Comparison of ENCODE assay signal across 9 mouse cellular contexts in genomic region chr7:135537948-135538741, GRCm38 (mm10). TPM values are rescaled to one million over a fixed set of nuclear protein-coding genes. Genes with fewer than 3 reads are reported as not detected.
A peak's percentile ranks its signal among the peaks of the same experiment; 100 is the strongest.
DNase-seq lines count a peak whose midpoint lies in the region; TF ChIP-seq lines count a peak whose summit lies in the region.
"Had no signal": no experiment of that assay in that cellular context is flagged by ENCODE, and none has a peak within 500 bp of the region (broad histone marks: within the 10 kb centered on the region; RNA-seq: fewer than 3 reads in every experiment).

No protein-coding gene starts in this region.

- no peak for TF ChIP-seq POLR2A in myocyte (IDR thresholded peaks at IDR 0.05; ENCODE audit: insufficient read length, low read depth)

- H3K36me3 ChIP-seq in myocyte (ENCODE audit: control insufficient read depth, insufficient read depth), result no peaks in the 10 kb centered on the region

- peak overlapping the region; percentile 52 for H3ac ChIP-seq in myocyte (ENCODE audit: control insufficient read depth, insufficient read length)

- peak overlapping the region; percentile 77 for H3K4me2 ChIP-seq in myocyte (ENCODE audit: low read depth)

- peak; percentile 16 for DNase-seq in retina, embryonic 14.5 days (ENCODE audit: low spot score)
- DNase-seq in retina, postnatal 1 day, result no peak
- DNase-seq in cerebellum, postnatal 14 days, result peak; percentile 75 to 81
- peak; percentile 48 for DNase-seq in gastrocnemius, postnatal 14 days
- DNase-seq in kidney, adult 9 months, result peak; percentile 26
- peak; percentile 14 for DNase-seq in liver
- peak; percentile 35 for DNase-seq in urinary bladder, postnatal 25 days (ENCODE audit: low spot score)

- no peaks in the 10 kb centered on the region for H3K79me2 ChIP-seq in myocyte (ENCODE audit: control insufficient read depth, insufficient read depth)

- intact Hi-C loops in gastrocnemius, postnatal 14 days (cut with DNase I; ENCODE audit: low total_unique reads), result loop anchor here (2.0 to 10.0 kb wide), 2 partner anchors 89 to 197 kb away; no protein-coding TSS in a partner anchor

- H3K27me3 ChIP-seq in myocyte (ENCODE audit: control insufficient read depth, insufficient read depth, insufficient read length), result no peaks in the 10 kb centered on the region

- no peak overlapping the region for H3K4me3 ChIP-seq in myocyte

TF ChIP-seq in myocyte, 11 proteins besides CTCF, POLR2A, EP300 and RAD21:
- no peak for TF ChIP-seq E2F4 (IDR thresholded peaks at IDR 0.05; ENCODE audit: insufficient read depth)
- no peak for TF ChIP-seq SRF (IDR thresholded peaks at IDR 0.05; ENCODE audit: control insufficient read depth, insufficient read length, low read depth)
- TF ChIP-seq TCF3 (IDR thresholded peaks at IDR 0.05; ENCODE audit: insufficient read length, low read depth), result no peak
- no peak for TF ChIP-seq POLR2AphosphoS2 (IDR thresholded peaks at IDR 0.05; ENCODE audit: insufficient read length, low read depth)
- no peak for TF ChIP-seq USF1 (IDR thresholded peaks at IDR 0.05; ENCODE audit: low read depth)
- TF ChIP-seq CEBPB (IDR thresholded peaks at IDR 0.05; ENCODE audit: insufficient read depth, poor library complexity, severe bottlenecking), result no peak
- TF ChIP-seq MAX (IDR thresholded peaks at IDR 0.05; ENCODE audit: low read depth), result no peak
- no peak for TF ChIP-seq REST (IDR thresholded peaks at IDR 0.05; ENCODE audit: insufficient read depth, insufficient read length)

RNA-seq across cellular contexts. Expression of gene Ptpre, which starts 0.9 kb away (rescaled TPM):
- total RNA-seq in gastrocnemius, postnatal 14 days (2021), result 1 to 10 TPM; 2.6 to 4.5 TPM
- polyA plus RNA-seq in myocyte (2012; fragmentation: generic; extraction: Trizol), result 2.4 TPM

RNA-seq across cellular contexts. Expression of gene Clrn3, which starts 9.7 kb away (rescaled TPM):
- not detected for total RNA-seq in gastrocnemius, postnatal 14 days (2021)
- polyA plus RNA-seq in myocyte (2012; fragmentation: generic; extraction: Trizol), result not detected
- total RNA-seq: layer of hippocampus, adult 18-20 months had no signal
